Mouse (Mus musculus) testis, adult 2 months (tissue): ENCODE results near the gene Susd1.

Experiments used
- CTCF ChIP-seq: fragments of 200-500 bp; IDR thresholded peaks from 2 replicates; pipeline ENCODE4 v1.5.1; 2012; ENCODE audit warnings: low read depth, mild to moderate bottlenecking, inconsistent platforms, low read length, moderate library complexity; ENCODE audit not compliant: control insufficient read depth, insufficient read depth, insufficient replicate concordance
- POLR2A ChIP-seq: fragments of 200-500 bp; IDR thresholded peaks from 2 replicates; pipeline ENCODE4 v1.6.1; 2012; ENCODE audit warnings: low read depth, mild to moderate bottlenecking, inconsistent platforms, low read length, moderate library complexity; ENCODE audit not compliant: control insufficient read depth

DNA sequence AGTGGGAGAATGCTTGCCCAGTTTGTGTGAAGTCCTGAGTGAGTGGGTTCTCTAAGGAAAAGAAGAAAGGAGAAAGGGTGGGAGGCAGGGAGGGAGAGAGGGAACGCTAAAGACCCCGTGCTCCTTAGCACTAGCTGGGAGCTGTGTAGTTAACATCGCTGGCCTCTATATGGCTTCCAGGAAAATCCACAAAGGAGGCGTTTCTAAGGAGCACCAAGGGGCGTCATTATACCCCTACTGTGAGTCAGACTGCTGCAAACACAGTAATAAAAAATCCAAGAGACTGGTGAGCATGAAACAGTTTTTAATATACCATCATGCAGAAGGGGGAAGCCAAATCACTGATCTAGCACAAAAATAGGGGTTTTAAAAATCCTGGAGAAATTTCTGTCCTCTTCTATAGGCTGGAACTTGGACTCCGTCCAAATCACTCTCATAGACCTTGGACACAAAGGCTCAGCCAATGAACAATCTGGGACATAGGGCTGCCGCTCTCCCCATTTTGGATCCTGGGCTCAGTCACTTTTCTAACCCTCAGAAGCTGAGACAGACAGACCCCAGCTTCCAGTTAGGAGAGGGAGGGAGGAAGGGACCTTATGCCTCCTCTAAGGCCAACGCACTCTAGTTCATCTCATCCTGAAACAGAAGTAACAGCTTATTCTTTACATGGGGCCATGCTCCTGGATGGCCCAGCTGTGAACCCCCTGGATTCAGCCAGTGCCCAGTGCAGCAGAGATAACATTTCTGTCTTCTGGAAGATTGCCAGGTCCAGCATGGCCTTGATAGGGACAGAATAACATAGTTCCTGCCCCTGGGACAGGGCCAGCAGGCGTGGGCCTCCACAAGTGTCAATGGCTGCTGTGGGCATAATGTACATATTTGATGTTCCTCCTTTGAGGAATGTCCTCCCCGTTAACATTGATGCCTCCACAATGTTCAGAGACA, 73.9 kb downstream of the Susd1 start:
- TF ChIP-seq CTCF: no peak
- TF ChIP-seq POLR2A: no peak
